Mouse (Mus musculus): ENCODE results near the gene Paox.
"Not testable (repeated sequence)": the region's sequence is repeated elsewhere in the genome, so short reads cannot be mapped to it uniquely, and the experiment has no call there.

The Paox gene

DNA sequence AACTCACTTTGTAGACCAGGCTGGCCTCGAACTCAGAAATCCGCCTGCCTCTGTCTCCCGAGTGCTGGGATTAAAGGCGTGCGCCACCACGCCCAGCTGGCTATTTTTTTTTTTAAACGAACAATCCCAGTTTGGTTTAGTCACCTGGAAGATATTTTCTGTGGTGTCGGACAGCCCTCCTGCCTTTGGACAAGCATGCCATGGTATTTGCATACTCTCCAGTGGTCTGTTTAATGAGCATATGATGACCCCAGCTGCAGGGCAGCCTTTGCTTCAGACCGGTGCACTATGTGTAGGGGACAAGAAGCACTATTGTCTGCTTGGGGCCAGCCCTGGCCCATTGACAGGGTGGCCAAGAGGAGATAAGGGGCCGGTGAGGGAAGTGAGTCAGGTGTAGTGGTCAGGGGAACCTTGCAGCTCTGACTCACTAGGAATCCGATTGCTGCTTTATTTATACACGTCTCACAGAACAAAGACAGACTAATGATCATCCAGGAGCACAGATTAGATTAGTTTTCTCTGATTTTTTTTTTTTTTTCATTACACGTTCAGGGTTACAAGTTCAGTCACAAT is 5.8 kb downstream of the Paox start:
- no peak for DNase-seq

DNA sequence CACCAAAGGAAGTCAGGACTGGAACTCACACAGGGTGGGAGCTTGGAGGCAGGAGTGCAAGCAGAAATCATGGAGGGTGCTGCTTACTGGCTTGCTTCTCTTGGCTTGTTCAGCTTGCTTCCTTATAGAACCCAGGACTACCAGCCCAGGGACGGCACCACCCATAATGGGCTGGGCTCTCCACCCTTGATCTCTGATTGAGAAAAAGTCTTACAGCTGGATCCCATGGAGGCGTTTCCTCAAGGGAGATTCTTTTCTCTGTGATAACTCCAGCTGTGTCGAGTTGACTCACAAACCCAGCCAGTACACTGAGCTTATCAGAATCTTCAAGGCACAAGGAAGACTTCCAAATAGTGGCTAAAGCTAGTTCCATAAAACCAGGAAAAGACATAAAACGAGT is 7.2 kb downstream of the Paox start:
- no peak for DNase-seq

DNA sequence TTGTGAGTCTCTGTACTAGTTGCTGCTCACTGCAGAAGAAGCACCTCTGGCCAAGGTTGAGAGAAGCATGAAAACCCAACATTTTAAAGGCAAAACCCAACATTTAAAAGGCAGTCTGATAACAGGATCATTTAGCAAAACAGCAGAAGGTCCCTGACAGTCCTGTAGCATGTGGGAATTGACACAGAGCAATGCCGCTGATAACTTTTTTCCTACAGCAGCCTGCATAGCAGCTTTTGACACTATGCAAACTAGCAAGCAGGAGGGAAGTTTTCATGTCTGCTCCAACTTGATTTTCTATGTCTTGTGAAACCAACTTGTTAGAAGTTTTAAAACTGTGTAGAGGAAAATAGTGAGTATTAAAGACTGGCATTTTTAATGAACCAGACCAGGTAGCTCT is 8.8 kb downstream of the Paox start:
- no peak for DNase-seq

DNA sequence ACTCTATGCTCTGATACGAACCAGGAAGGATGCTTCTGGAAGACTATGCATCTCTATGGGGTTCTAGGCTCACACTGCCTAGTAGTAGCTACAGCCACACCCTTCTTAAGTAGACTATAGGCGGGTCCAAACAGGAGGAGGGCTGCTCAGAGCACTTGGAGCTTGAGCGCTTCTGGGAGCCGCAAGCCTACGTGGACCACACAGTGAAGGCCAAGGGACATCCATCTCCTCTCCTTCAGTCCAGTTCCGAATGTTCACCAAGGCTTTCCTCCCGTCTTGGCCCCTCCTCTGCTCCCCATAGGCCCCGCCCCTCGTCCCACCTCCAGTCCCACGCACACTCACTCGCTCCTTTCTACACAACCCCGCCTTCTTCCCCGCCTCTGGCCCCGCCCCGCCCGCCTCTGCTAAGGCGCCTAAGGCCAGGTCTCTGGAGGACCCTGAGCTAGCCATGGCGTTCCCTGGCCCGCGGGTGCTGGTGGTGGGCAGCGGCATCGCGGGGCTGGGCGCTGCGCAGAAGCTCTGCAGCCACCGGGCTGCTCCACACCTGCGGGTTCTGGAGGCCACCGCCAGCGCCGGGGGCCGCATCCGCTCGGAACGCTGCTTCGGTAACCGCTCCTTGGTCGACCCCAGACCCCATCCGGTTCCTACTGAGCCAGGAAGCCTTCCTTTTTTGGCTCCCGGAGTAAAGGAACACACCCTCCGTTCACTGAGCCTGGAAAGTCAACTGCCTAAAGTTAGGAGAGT is 9.9 kb downstream of the Paox start:
- peak; percentile 95 to 97 for DNase-seq

DNA sequence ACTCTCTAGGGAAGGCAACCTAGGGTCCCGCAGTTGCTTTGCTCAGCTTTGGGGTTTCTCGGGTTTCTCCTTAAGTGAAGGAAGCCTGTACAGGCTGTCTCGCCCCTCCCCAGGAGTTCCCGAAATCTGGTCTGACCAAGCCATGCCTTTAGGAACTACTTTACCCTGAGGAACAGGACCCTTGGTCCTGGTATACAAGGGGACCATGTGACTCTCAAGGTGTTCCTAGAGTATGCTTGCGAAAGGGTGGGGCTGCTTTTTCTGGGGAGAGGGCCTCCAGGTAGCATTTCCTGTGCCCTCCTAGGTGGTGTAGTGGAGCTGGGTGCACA is 10.4 kb downstream of the Paox start:
- DNase-seq: no peak

DNA sequence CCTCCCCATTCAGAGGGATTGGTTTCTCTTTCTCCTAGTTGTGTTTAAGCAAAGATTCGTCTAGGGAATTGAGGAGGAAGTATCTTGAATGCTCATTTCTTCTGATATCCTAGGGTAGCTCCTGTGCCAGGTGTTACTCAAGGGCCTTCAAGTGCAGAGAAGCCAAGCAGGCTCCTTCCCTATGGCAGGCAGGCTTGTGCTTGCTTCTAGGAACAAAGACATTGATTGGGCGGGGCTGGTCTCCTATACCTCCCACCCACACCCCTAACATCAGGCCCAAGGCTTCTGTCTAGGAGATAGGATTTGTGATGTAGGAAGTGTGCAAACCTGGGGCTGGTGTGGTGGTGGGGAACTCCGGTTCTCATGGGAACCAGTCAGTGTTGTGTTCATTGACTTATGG is 11.3 kb downstream of the Paox start:
- DNase-seq: no peak

DNA sequence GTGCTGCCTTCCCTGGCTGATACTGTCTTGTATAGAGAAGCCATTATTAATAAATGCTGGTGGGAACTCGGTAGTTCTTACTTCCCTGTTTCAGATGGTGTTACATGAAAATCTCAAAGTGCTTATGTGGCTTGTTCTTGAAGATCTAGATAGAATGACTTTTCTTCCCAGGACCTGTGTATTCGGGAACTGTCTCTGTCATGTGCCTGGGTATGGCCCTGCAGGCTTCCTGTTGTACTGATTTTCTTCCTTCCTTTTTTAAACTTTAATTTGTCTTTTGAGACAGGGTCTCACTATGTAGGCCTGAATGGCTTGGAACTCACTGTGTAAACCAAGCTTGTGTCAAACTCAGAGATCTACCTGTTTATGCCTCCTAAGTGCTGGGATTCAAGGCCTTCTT is 12.3 kb downstream of the Paox start:
- no peak for DNase-seq

DNA sequence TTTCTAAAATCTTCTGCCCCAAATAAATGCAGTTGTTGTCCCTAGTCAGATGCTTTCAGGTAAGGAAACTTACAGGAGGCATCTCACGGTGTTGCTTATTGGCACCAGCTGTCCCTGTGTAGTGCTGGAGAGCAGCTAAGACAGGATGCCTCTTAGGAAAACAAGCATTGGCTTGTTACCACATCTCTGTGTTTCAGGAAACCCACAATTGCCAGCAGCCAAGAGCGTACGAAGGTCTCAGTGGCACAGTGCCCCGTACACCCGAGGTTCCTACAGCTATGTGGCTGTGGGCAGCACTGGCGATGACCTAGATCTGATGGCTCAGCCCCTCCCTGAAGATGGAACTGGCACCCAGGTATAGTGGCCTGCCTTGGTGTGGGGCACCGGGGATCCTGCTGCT is 16.6 kb downstream of the Paox start:
- DNase-seq: not testable (repeated sequence)

DNA sequence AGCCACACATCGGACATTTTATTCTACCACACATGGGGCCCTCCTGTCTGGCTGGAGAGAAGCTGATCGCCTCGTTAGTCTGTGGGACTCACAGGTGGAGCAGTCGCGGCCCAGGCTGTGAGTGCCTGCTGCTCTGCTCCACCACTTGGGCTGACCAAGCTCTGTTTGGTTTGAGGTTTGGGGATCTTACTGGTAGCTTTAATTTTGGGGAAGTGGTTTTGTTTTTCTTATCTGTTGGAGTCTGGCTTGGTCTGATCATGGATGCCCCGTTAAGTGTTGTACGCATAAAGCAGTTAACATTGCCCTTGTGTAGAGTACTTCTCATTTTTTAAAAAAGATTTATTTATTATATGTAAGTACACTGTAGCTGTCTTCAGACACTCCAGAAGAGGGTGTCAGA is 18.4 kb downstream of the Paox start:
- DNase-seq: not testable (repeated sequence)

DNA sequence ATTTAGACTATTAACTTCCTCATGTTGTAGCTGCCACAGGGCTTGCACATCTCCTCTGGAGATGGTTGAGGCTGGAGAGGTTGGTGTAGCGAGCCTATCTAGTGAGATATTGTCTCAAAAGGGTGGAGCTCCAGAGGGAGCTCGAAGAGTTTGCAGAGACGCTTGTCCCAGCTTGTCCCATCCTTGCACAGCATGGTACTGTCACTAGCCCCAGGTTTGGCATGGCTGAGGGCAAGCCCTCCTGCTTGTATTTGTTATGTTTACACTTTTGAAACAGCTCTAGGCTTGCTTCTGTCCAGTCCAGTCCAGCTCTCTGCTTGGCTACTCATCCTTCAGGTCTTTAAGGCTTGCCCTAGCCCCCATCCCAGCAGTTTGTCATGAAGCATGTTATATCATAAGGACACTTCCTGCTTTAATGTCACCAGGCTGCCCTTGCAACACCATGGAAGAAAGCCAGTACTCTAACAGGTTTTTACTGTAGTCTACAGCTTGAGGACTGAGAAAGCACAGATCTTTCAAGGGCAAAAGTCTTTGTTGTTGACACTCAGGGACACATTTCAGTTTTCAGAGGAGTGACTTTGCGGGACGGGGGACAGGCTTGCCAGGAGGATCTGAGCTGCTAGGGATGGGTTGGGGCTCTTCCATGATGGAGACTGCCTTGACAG is 19.6 kb downstream of the Paox start:
- DNase-seq: no peak

DNA sequence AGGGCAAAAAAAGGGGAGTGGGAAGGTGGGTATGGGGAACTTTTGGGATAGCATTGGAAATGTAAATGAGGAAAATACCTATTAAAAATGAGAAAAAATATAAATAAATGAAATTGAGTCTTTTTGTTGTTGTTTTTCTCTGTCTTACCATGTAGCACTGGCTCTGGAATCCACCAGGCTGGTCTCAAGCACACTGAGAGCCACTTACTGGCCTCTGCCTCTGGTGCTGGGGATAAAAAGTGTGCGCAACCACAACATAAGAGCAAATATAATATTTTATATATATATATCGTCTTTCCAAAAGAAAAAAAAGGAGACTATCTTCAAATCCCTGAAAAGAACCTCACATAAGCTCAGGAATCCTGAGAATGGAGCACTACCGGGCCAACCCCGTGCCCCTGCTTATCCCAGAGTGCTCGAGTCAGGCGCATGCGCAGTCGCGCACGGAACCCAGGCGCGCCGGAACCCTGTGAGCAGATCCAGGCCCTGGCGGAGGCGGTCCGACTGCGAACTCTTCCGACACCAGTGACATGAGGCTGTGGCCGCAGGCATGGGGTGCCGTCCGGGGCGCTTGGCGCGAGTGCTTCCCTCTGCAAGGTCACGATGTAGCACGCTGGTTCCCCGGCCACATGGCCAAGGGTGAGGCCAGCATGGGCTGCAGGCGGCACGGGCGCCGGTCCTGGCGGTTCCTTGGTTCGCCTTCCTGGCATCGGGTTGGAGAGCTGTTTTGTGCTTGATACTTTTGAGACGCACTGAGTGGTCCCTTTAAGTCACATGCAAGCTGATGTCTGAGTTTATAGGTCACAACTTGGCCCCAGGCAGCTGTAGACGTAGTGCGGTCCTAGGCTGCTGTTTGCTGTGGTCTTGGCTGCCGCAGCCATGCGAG is 21.8 kb downstream of the Paox start, which contains the start of gene Mtg1:
Gene Mtg1, plus strand, starts transcription at position 430 of the 886 bp plus-strand sequence.
- peak; percentile 98 for DNase-seq

DNA sequence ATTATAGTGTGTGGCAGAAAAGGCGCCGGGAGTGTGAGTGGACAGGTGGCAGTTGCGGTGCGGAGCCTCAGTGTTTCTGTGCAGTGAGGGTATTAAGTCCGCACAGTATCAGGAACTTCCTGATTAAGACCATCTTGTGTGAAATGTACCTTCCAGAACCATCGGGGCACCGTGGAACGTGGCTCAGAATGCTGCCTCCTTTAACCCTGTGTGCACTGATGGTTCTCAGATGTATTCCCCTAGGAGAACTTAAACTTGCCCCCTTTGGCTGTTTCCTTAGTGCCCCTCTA is 22.4 kb downstream of the Paox start:
- DNase-seq: no peak

DNA sequence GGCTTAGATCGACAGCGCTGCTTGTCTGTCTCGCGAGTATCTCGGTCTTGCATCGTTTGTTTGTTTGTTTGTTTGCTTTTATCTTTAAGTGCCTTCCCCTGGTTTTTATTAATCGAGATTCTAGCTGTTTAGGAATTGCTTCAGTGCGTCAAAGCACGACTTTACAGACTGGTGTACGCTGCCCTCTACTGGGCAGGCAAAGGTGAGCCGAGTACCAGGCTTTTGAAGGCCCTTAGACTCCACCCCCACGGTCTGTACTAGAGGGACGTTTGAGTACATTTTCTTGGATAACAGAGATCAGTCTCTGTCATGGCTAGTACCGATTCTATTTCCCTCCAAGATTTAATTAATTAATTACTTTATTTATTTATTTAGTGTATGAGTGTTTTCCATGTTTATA is 25.8 kb downstream of the Paox start:
- DNase-seq: peak; percentile 84

DNA sequence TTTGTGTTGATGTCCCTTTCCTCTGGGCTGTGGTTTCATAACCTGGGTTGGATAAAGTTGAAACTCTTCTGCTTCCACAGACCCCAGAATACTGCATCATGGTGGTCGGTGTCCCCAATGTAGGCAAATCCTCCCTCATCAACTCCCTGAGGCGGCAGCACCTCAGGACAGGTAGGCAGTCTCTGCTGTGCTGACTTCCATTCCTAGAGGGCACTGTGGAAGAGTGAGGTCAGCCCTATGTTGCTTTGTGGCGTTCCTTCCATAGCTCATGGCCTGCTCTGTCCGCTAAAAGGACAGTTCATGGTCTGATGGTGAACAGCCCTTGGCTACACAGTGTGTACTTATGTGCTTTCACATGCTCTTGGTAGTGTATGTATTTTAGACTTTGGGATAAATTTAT is 29.0 kb downstream of the Paox start:
- no peak for DNase-seq

DNA sequence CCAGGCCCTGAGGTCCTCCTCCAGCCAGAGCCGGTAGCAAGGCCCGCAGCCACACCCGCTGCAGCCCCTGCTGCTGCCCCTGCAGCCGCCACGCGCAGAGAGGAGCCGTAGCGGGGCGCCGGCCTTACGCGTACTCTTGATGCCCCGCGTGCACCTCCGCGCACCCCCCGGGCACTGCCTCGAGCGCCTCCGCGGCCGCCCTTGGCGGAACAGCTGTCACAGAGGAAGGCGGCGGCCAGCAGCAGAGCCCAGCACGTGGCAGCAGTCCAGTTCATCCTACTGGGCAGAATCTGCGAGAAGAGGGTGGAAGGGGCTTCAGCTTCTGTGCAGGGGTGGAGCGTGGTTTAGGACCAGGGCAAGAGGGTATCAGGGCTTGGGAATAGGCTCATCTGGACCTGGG is 37.8 kb downstream of the Paox start:
- peak; percentile 85 to 87 for DNase-seq

DNA sequence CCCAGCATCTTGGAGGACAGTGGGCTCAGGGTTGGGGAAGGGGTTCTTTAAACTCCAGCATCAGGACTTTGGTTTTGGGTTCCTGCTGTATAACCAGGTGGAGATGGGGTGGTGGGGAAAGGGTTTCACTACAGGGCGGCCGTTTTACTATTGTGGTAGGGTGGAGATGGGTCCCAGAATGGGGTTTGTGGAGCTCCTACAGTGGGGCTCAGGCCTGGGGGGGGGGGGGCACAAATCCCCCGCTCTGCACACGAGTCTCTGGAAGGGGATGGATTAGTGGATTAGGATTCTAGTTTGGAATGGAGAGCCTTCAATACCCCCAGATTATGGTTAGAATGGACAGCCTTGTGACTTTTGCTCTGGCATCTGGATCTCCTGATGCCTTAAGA is 38.2 kb downstream of the Paox start:
- no peak for DNase-seq

DNA sequence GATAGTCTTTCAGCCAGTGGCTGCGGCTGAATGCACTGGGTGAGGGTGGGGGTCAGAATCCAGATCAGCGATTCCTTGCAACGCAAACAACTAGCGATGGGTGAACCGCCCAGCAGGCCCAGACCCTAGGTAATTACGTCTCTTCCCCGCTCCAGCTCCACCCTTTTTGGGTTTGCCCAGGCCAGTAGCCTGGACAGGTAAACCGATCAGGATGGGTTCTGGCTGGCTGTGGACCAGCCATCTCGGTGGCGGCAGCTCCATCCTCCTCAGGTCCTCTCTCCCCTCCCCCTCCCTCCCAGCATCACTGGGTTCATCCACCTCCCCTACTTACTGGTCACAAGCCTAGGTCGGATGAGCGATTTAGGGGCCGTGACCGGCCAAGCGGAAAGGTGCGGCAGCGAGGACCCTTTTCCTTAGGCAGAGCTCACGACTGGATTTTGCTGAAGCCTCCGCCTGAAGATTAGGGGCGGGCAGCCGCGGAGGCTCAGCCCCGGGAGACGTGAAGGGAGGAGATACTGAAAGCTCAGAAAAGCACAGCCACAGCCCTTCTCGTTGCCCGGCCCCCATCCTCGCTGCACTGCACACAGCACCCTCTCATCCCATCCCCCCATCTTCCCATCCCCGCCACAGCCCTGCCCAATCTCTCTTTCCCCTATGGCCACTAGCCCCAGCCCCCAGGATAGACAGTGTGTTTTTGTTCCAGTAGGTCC is 38.8 kb downstream of the Paox start, which contains the start of gene Sprn:
Gene Sprn, minus strand, starts transcription at position 660 of the 710 bp plus-strand sequence.
- peak; percentile 80 to 85 for DNase-seq

DNA sequence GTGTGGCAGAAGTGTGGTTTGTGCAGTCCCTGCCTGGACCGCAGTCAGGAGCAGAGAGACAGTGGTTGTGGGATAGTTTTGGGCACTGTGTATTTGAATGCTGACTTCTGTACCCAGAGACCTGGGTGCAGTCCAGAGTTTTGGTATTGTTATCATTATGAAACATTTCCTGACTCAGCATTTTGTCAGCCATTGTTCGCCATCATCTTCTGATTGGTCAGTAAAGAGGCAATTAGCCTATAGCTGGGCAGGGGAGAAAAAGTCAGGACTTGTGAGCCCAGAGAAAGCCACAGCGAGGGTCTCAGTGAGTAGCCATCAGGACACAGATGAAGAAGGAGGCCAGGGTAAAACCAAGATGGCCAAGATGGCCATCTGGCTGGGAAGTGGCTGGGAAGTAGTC is 44.8 kb downstream of the Paox start:
- DNase-seq: no peak

DNA sequence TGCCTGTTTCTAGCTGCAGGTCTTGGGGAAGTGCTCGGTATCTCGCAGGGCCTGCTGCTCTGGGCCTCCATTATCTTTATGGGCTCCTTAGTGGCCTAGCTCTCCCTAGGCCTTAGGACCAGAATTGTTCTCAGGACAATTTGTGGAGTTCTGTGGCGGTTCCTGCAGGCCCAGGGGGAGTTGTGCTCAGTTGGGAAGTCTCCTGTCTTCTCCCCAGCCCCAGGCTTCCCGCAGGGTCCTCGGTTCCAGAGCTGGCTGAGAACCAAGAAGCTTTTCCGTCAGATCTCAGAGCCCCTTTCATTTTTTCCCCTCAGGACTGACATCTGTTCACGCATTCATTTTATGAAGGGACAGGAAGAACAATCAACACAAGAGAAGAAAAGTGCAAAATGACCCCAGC is 49.1 kb downstream of the Paox start, which contains the start of gene Olfr522:
Gene Olfr522, minus strand, starts transcription at position 101 of the 400 bp plus-strand sequence.
- no peak for DNase-seq

DNA sequence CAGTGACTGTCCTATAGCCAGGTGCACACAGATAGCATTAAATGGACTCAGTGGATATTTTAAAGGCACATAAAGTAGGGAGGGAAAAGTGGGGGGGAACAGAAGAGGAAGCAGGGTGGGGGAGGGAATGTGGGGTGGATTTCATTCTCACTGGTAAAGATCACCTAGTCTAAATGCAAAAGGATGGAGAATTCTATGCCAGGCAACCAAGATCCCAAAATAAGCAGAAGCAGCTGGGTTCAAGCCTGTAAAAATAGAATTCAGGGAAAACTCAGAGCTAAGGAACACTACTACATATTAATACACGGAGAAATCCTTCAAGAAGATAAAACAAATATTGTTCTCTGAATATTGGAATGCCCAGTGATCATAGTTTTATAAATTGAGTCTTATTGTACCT is 52.4 kb downstream of the Paox start:
- no peak for DNase-seq

DNA sequence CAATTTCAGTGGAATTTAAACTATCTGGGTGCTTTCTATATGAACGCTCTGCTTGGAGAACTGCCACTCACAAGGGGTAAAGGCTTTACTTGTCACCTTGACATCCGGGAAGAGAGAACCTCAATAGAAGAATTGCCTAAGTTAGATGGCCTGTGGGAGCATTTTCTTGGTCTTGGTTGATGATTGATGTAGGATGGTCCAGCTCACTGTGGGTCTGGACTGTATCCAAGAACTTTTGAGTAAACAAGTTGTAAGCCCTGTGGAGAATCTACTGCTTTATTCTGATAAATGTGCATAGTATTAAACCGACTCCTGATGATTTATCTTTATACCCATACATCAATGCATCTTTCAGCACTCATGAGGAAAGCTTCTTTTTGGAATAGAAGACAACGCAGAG is 53.8 kb downstream of the Paox start:
- no peak for DNase-seq

DNA sequence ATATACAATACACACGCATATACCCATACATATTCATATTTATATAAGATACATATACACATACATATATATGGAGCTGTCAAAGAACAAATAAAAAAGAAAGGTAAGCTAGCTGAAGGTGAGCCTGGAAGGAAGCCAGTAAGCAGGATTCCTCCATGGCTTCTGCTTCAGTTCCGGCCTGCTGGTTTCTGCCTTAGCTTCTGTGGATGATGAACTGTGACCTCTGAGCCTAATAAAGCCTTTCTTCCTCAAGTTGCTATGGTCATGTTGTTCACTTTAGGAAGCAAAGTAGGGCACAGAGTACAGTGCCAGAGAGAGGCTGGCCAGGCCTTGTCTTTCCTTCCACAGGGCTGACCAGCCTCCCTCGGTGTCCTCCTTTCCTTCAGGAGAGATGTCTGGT is 55.3 kb downstream of the Paox start:
- no peak for DNase-seq

DNA sequence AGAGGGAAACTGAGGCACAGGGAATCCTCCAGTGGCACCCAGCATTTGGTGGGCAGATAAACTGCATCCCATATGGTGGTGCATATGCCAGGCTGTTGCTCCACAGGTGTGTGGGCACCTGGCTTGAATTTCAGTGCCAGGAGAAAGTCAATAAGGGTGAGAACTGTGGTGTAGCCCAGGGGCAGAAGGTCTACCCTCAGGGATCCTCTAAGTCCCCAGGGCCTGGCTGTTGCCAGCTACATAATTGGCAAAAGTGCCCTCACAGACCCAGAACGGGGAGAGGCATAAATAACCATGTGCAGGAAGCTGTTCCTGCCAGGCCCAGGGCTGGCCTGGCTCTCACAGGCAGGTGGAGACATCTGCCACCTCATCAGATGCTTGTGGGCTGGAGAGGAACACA is 57.3 kb downstream of the Paox start, which contains the start of gene Olfr523:
Gene Olfr523, plus strand, starts transcription at position 282 of the 400 bp plus-strand sequence.
- DNase-seq: peak; percentile 80 to 86
